Mouse (Mus musculus) spleen, adult 12 weeks (tissue): ENCODE results near the gene Pcdh9.
"Not testable (repeated sequence)": the region's sequence is repeated elsewhere in the genome, so short reads cannot be mapped to it uniquely, and the experiment has no call there.

ENCODE experiments used
- DNase-seq: peaks from one replicate; pipeline ENCODE4 v3.0.0; 2022; ENCODE audit warnings: low spot score

Pcdh9 gene

GRCm38 (mm10) chr14:93380757-93381156 lies 509.7 kb downstream of the Pcdh9 start:
- no peak for DNase-seq

- no peak for DNase-seq
Measured at GRCm38 (mm10) chr14:93376159-93376558, 514.3 kb downstream of the Pcdh9 start.

DNA sequence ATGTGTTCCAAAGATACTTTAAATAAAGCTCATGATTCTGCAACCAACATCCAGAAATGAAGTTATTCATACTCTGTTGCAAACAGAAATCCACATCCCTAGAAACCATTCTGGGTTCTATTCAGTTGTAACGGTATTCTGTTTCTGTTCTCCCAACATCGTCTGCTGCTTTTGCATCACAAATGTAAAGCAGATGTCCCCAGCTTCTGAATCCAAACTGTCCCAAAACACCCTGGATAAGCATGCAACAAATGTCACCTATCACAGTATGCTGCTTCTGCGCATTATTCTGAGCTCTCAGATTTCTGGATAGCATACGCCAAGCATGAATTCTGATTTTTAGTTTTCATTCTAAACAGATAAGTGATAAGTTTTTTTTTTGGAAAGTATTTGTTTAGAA lies 516.3 kb downstream of the Pcdh9 start:
- DNase-seq, result no peak

- no peak for DNase-seq
Measured at GRCm38 (mm10) chr14:93354150-93354549, 536.3 kb downstream of the Pcdh9 start.

DNA sequence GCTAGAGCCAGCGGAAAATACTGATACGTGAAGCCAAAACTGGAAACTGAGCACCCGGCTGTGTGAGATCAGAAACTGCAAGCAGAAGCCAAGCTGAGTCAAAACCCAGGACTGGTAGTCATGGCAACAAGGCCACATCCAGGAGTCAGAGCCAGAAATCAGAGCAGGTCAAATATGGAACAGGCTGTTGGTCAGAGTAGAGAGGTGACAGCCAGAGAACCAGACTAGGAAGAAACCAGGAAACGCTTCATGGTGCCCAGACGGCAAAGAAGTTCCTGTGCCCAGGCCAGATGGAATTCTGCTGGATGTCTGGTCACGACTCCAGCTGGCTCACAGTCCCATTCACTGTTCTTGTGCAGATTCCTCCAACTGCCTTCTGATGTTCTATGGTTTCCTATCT lies 539.6 kb downstream of the Pcdh9 start:
- DNase-seq, result no peak

DNA sequence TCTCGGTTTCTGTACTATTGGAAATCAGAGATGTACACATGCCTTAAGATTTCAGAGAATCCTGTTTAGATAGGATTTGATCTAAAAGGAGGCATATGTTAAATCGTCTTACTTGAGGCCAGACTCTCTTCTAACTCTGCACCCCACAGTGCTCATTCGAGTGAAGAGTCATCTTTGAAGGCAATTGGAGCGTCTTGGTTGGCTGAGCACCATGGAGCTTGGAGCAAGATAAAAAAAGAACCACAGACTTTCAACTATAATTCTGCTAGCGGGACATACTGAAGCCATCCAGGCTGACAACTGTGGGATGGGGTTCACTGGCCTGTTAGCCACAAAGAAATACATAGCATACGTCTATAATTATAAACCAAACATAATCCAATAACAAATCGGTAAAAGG lies 541.3 kb downstream of the Pcdh9 start:
- no peak for DNase-seq

GRCm38 (mm10) chr14:93347031-93347430 lies 543.4 kb downstream of the Pcdh9 start:
- DNase-seq, result no peak

DNA sequence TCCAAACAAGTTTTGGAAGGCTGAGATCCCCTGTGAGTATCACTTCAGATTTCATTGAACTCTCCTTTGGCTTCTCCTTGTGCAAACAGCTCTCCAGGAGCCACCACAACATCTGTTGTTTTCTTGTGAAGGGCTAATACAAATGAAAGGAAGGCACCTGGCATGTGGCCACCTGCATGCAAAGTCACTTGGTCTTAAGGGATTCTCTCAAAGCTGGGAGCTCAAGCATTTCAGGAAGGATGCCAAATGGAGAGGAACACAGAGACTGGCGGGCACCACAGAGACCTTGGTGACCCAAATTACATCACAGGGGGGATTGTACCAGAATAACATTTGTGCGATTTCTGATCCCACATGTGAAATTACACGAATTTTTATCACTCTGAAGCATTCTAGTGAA lies 547.7 kb downstream of the Pcdh9 start:
- DNase-seq, result no peak

- DNase-seq, result no peak
Measured at GRCm38 (mm10) chr14:93341390-93341789, 549.1 kb downstream of the Pcdh9 start.

GRCm38 (mm10) chr14:93329247-93329646 lies 561.2 kb downstream of the Pcdh9 start:
- DNase-seq, result no peak

DNA sequence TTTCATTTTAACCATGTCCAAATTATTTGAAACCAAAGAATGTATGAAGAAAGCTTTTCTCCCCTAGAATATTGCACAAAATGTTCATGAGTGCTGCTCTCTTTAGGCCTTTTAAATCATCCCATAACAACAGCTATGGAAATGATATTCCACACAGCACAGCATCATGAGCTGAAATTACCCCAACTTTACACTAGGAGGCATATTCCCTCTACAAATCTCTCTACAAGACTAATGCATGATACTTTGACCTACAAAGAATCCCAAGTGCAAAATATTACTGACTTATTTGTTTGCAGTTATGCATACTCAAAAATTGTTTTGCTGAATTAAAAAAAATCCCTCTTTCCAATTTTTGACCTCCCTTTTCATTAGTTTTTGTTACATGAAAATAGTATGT lies 573.1 kb downstream of the Pcdh9 start:
- no peak for DNase-seq

DNA sequence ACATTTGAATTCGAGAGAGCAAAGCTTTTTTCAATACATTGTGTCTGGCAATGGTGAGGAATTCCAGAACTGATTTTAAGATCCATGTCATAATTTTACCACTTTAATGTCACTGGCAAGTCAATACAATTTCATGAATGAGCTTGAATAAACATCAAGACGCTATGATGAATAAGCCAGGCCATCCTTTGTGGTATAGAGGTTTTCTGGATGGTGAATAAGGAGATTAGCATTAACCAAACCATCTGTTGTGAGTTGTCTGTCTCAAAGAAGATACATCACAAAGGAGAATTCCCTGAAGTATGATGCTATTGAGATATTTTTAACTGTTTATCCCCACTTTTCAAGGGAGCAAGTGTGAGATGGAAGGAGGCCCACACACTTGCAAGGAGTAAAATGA lies 602.1 kb downstream of the Pcdh9 start:
- DNase-seq, result no peak

- no peak for DNase-seq
Measured at GRCm38 (mm10) chr14:93287642-93288041, 602.8 kb downstream of the Pcdh9 start.

GRCm38 (mm10) chr14:93285136-93285535 lies 605.3 kb downstream of the Pcdh9 start:
- DNase-seq, result no peak

DNA sequence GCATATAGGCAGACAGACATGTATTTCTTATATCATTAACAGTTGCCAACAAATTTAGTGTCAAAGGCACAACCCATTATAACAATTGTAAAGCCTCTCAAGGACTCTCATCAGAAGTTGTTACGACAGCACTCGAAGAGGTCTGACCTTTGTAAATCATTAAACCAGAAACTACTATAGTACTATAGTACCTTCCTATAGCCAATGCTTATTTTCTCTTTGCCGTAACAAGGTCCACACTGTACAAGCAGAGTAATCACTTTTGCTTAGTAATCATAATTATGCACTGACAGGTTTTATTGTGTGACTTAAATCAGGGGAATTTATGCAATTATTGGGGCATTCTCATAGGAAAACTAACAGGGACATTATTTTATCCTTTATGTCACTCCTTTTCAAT lies 606.5 kb downstream of the Pcdh9 start:
- DNase-seq, result no peak

- no peak for DNase-seq
Measured at GRCm38 (mm10) chr14:93275661-93276060, 614.8 kb downstream of the Pcdh9 start.

GRCm38 (mm10) chr14:93274767-93275166 lies 615.7 kb downstream of the Pcdh9 start:
- DNase-seq, result no peak

GRCm38 (mm10) chr14:93253411-93253810 lies 637.1 kb downstream of the Pcdh9 start:
- DNase-seq, result no peak

DNA sequence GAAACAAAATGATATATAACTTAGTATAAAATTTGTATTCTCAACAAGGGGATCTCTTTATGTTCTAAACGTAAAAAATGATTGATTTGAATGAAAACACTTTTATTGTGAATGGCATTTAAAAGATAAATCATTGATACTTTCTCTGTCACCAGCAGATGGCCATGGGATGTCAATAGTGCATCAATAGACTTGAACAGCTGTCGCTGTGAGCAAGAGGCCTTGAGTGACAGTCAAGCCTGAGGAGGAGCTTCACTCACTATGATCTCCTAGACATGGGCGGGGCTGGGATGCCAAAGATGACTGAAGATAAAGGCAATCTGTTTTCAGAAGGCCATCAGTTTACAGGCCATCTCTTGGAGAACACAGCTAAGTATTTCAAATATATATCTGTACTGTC lies 650.2 kb downstream of the Pcdh9 start:
- no peak for DNase-seq

GRCm38 (mm10) chr14:93234333-93234732 lies 656.1 kb downstream of the Pcdh9 start:
- DNase-seq, result no peak

GRCm38 (mm10) chr14:93233599-93233998 lies 656.9 kb downstream of the Pcdh9 start:
- no peak for DNase-seq

GRCm38 (mm10) chr14:93214846-93215245 lies 675.6 kb downstream of the Pcdh9 start:
- not testable (repeated sequence) for DNase-seq

GRCm38 (mm10) chr14:93199791-93200190 lies 690.7 kb downstream of the Pcdh9 start:
- DNase-seq, result no peak

DNA sequence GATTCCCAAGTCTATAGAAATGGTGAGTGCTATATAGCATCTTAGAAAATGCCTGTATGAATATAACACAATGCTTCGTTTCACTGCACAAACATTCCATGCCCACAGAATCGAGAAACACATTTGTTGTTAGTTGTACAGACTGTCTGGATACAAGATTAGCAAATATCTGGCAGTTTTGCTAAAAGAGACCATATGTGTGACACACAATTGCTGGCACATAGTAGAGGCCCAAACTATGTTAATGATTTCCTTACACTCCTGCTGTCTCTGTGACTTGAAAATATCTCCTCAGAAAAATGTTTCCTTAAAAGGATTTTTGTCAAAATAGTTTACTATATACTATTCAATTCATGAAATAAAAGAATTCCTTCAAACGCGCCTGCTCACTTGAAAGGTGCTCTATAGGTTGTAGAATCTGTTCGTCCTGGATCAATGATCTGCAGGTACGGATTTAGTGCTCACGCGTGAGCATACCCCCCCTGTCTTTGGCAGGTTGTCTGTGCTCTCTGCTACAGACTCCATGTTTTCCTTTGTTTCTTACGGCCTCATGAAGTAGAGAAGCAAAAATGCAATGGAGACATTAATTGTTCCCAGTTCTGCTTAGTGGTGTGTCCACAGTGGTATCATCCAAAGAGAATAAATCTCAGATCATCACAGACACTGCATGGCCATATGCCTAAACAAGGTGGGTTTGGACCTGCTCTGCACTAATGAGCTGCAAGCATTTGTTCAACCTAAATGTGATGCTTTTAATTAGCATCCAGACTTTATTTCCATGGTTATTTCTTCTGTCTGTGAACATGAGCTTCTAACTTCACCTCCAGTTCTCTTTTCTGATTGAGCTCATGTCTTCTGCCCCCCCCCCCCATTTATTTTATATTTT lies 707.6 kb downstream of the Pcdh9 start:
- no peak for DNase-seq
